ENCODE assay signal across 8 mouse cellular contexts in the genomic region with DNA sequence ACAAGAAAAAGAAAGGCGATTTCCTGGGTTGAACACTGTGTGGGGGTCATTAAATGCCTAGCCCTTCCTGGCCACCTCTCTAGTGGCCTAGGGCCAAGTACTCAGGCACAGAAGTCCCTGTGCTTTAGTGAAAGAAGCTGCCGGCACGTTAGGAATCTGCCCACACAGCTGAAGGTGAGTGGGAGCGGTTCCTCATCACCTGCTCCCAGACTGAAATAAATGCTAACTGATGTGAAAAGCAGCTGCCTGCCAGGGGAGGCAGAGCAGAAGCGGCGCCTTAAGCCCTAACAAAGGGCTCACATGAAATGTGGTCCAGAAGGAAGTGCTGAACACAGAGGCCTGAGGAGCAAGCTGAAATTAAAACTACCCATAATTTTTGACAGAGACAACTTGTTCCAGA. TPM values are rescaled to one million over a fixed set of nuclear protein-coding genes. Genes with fewer than 3 reads are reported as not detected.
DNase-seq lines count a peak whose midpoint lies in the region; ATAC-seq lines count a peak whose summit lies in the region.

No protein-coding gene starts in this region.

- no peak for DNase-seq in hindbrain, embryonic 10.5 days (ENCODE audit: low spot score)
- DNase-seq in hindbrain, embryonic 11.5 days (ENCODE audit: low spot score) = no peak
- no peak for DNase-seq in forebrain, embryonic 10.5 days (ENCODE audit: extremely low spot score, low spot score)
- DNase-seq in thymus, postnatal 36 days = no peak

- no peak for ATAC-seq in hindbrain, embryonic 11.5 days (ENCODE audit: low FRiP score)
- 0 out of 2 replicates have a peak, but pooled peaks have one; percentile 58 for ATAC-seq in hindbrain, embryonic 12.5 days (ENCODE audit: low FRiP score)
- ATAC-seq in limb, embryonic 13.5 days (ENCODE audit: low FRiP score, low read depth) = peak; percentile 87
- ATAC-seq in neural tube, embryonic 15.5 days (ENCODE audit: low FRiP score) = no peak
- ATAC-seq in monocyte, adult 5-6 weeks (replicated peaks; ENCODE audit: insufficient number of reproducible peaks, low FRiP score, low TSS enrichment, poor library complexity, severe bottlenecking) = no peak

- H3K4me2 ChIP-seq in hindbrain, embryonic 11.5 days (replicated peaks; ENCODE audit: low read depth, low read length) = no peak overlapping the region
- no peak overlapping the region for H3K4me2 ChIP-seq in hindbrain, embryonic 12.5 days (replicated peaks)
- no peak overlapping the region; the same call in 1 of the 2 replicates for H3K4me2 ChIP-seq in limb, embryonic 13.5 days (replicated peaks)
- no peak overlapping the region for H3K4me2 ChIP-seq in neural tube, embryonic 15.5 days

- WGBS in hindbrain, embryonic 10.5 days = 37% methylated on average over 6 of the region's 6 CpGs
- WGBS in hindbrain, embryonic 11.5 days = 49% methylated on average over 6 of the region's 6 CpGs
- 30% methylated on average over 6 of the region's 6 CpGs for WGBS in forebrain, embryonic 10.5 days
- WGBS in hindbrain, embryonic 12.5 days = 30% methylated on average over 6 of the region's 6 CpGs
- WGBS in limb, embryonic 13.5 days = 11% methylated on average over 6 of the region's 6 CpGs
- 12% methylated on average over 6 of the region's 6 CpGs for WGBS in neural tube, embryonic 15.5 days

- H3K9ac ChIP-seq in hindbrain, embryonic 11.5 days (ENCODE audit: low read depth, low read length) = no peak overlapping the region
- no peak overlapping the region for H3K9ac ChIP-seq in hindbrain, embryonic 12.5 days
- no peak overlapping the region for H3K9ac ChIP-seq in limb, embryonic 13.5 days
- H3K9ac ChIP-seq in neural tube, embryonic 15.5 days (replicated peaks) = no peak overlapping the region

- peak overlapping the region; percentile 64 for H3K27ac ChIP-seq in hindbrain, embryonic 10.5 days
- H3K27ac ChIP-seq in hindbrain, embryonic 11.5 days (ENCODE audit: low read depth, low read length) = no peak overlapping the region
- H3K27ac ChIP-seq in forebrain, embryonic 10.5 days = peak overlapping the region; percentile 69
- peak overlapping the region; percentile 36; the same call in 1 of the 2 replicates for H3K27ac ChIP-seq in hindbrain, embryonic 12.5 days
- H3K27ac ChIP-seq in limb, embryonic 13.5 days = peak overlapping the region; percentile 18; the same call in 1 of the 2 replicates
- peak overlapping the region; percentile 56 for H3K27ac ChIP-seq in neural tube, embryonic 15.5 days (replicated peaks)

- no peaks in the 10 kb centered on the region for H3K9me3 ChIP-seq in hindbrain, embryonic 10.5 days
- no peaks in the 10 kb centered on the region for H3K9me3 ChIP-seq in hindbrain, embryonic 11.5 days (ENCODE audit: control insufficient read depth, low read length)
- H3K9me3 ChIP-seq in forebrain, embryonic 10.5 days = no peaks in the 10 kb centered on the region
- no peaks in the 10 kb centered on the region for H3K9me3 ChIP-seq in hindbrain, embryonic 12.5 days (replicated peaks)
- no peaks in the 10 kb centered on the region for H3K9me3 ChIP-seq in limb, embryonic 13.5 days
- H3K9me3 ChIP-seq in neural tube, embryonic 15.5 days (replicated peaks) = no peaks in the 10 kb centered on the region

- no peaks in the 10 kb centered on the region for H3K27me3 ChIP-seq in hindbrain, embryonic 10.5 days (ENCODE audit: insufficient read depth, poor library complexity, severe bottlenecking)
- H3K27me3 ChIP-seq in hindbrain, embryonic 11.5 days (ENCODE audit: control insufficient read depth, insufficient read depth, low read length) = no peaks in the 10 kb centered on the region
- no peaks in the 10 kb centered on the region for H3K27me3 ChIP-seq in forebrain, embryonic 10.5 days (ENCODE audit: poor library complexity, severe bottlenecking)
- no peaks in the 10 kb centered on the region for H3K27me3 ChIP-seq in hindbrain, embryonic 12.5 days
- H3K27me3 ChIP-seq in limb, embryonic 13.5 days = no peaks in the 10 kb centered on the region
- no peaks in the 10 kb centered on the region for H3K27me3 ChIP-seq in neural tube, embryonic 15.5 days (replicated peaks)

- peaks cover 43% of the 10 kb centered on the region for H3K36me3 ChIP-seq in hindbrain, embryonic 10.5 days
- H3K36me3 ChIP-seq in hindbrain, embryonic 11.5 days (ENCODE audit: control insufficient read depth, insufficient read depth, low read length) = no peaks in the 10 kb centered on the region
- peaks cover 39% of the 10 kb centered on the region for H3K36me3 ChIP-seq in forebrain, embryonic 10.5 days (replicated peaks)
- H3K36me3 ChIP-seq in hindbrain, embryonic 12.5 days = peaks cover 18% of the 10 kb centered on the region
- H3K36me3 ChIP-seq in limb, embryonic 13.5 days = peaks cover 29% of the 10 kb centered on the region
- peaks cover 4% of the 10 kb centered on the region; the same call in 1 of the 2 replicates for H3K36me3 ChIP-seq in neural tube, embryonic 15.5 days

- H3K4me1 ChIP-seq in hindbrain, embryonic 10.5 days (replicated peaks) = peaks cover 35% of the 10 kb centered on the region
- H3K4me1 ChIP-seq in hindbrain, embryonic 11.5 days (replicated peaks; ENCODE audit: control insufficient read depth, insufficient read depth, low read length) = peaks cover 3% of the 10 kb centered on the region
- peaks cover 31% of the 10 kb centered on the region for H3K4me1 ChIP-seq in forebrain, embryonic 10.5 days
- H3K4me1 ChIP-seq in hindbrain, embryonic 12.5 days = peaks cover 33% of the 10 kb centered on the region
- peaks cover 60% of the 10 kb centered on the region for H3K4me1 ChIP-seq in limb, embryonic 13.5 days
- peaks cover 32% of the 10 kb centered on the region for H3K4me1 ChIP-seq in neural tube, embryonic 15.5 days

- no peak overlapping the region for H3K4me3 ChIP-seq in hindbrain, embryonic 10.5 days
- no peak overlapping the region for H3K4me3 ChIP-seq in hindbrain, embryonic 11.5 days (ENCODE audit: low read depth, low read length)
- no peak overlapping the region for H3K4me3 ChIP-seq in forebrain, embryonic 10.5 days
- H3K4me3 ChIP-seq in hindbrain, embryonic 12.5 days = no peak overlapping the region
- H3K4me3 ChIP-seq in limb, embryonic 13.5 days = no peak overlapping the region
- H3K4me3 ChIP-seq in neural tube, embryonic 15.5 days (replicated peaks) = no peak overlapping the region

RNA-seq across cellular contexts. Expression of a gene that starts 22.9 kb away (rescaled TPM):
- 74.3 and 89.6 TPM in 2 replicates for polyA plus RNA-seq in hindbrain, embryonic 10.5 days (2016; fragmentation: Nextera tagmentation; extraction: Ambion mirVana)
- 74.4 and 88.1 TPM in 2 replicates for polyA plus RNA-seq in hindbrain, embryonic 11.5 days (2014; fragmentation: Nextera tagmentation; extraction: Ambion mirVana)
- 75.7 and 77.6 TPM in 2 replicates for polyA plus RNA-seq in forebrain, embryonic 10.5 days (2016; fragmentation: Nextera tagmentation; extraction: Ambion mirVana)
- 75.1 and 84.3 TPM in 2 replicates for polyA plus RNA-seq in hindbrain, embryonic 12.5 days (2016; fragmentation: Nextera tagmentation; extraction: Ambion mirVana)
- 138 and 147 TPM in 2 replicates for polyA plus RNA-seq in limb, embryonic 13.5 days (2015; fragmentation: Nextera tagmentation; extraction: Ambion mirVana)
- polyA plus RNA-seq in neural tube, embryonic 15.5 days (2015; fragmentation: Nextera tagmentation; extraction: Ambion mirVana) = 78.7 and 103 TPM in 2 replicates
- not detected in 3 replicates for total RNA-seq in monocyte, adult 5-6 weeks (2017)

Comparison
In these comparisons a context has a peak if more than half of its experiments do, and no peak if none do; other contexts are left out.
1. ATAC-seq: peak in hindbrain, embryonic 12.5 days (single experiment) and limb, embryonic 13.5 days (single experiment); none in hindbrain, embryonic 11.5 days (single experiment), neural tube, embryonic 15.5 days (single experiment) and monocyte, adult 5-6 weeks (single experiment).